Comparison of ENCODE assay signal across 24 mouse cellular contexts in the genomic region with DNA sequence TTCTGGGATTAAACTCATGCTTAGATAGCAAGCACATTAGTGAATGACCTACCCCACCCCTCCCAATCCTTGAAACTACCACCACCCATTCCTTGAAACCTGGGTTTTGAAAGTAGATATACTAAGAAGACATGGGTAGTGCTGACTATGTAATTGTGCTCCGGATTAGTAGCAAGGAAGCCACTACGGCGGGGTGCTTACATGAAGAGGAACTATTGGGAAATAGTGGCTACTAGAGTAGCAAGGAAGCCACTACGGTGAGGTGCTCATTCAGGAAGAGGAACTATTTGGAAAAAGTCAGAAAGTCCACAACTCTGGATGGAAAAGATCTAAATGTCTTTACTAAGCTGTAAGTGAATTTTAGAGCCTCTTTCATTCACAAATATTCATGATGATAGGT. TPM values are rescaled to one million over a fixed set of nuclear protein-coding genes. Genes with fewer than 3 reads are reported as not detected.
DNase-seq lines count a peak whose midpoint lies in the region; ATAC-seq lines count a peak whose summit lies in the region.
"Had no signal": no experiment of that assay in that cellular context is flagged by ENCODE, and none has a peak within 500 bp of the region (broad histone marks: within the 10 kb centered on the region; RNA-seq: fewer than 3 reads in every experiment).

No protein-coding gene starts in this region.

- intact Hi-C loops in heart, postnatal 14 days (cut with DNase I), result no loop called here

- peak; percentile 27 to 31 for DNase-seq in lung, adult 18-20 months
- no peak for DNase-seq in lung, postnatal 4 days
- no peak for DNase-seq in cerebellum, postnatal 36 days
- no peak for DNase-seq in heart, postnatal 14 days
- DNase-seq: adrenal gland, adult 2 months; cerebellum, adult 8-10 months; cerebellum, postnatal 25 days; embryo, embryonic 11 days; forebrain, postnatal 0 days; gastrocnemius, postnatal 10 days; kidney, adult 2 months; kidney, postnatal 4 days; liver, embryonic 13.5 days; right cerebral cortex, adult 18-20 months; spleen, adult 18-20 months; thymus, adult 18-20 months; thymus, postnatal 25 days had no signal

- peak; percentile 72 for ATAC-seq in common myeloid progenitor, adult 5-6 weeks (replicated peaks; ENCODE audit: low read depth, poor library complexity, severe bottlenecking)
- peak; percentile 54 to 74; a peak in 2 of 4 replicates for ATAC-seq in hematopoietic stem cell, adult 5-6 weeks (replicated peaks in 1 of 2; ENCODE audit: insufficient read depth in 1 of 2, low FRiP score in 2 of 2, low TSS enrichment in 1 of 2, low read depth in 1 of 2, poor library complexity in 2 of 2, severe bottlenecking in 2 of 2)
- peak; percentile 70 for ATAC-seq in neutrophil, adult 5-6 weeks (ENCODE audit: extremely low read depth, insufficient number of reproducible peaks, low FRiP score, poor library complexity, severe bottlenecking)
- ATAC-seq: activated CD4-positive, CD25-positive, alpha-beta regulatory T cell, adult 4 months; forebrain, postnatal 0 days; hindbrain, postnatal 0 days; intestine, embryonic 15.5 days; midbrain, embryonic 13.5 days had no signal

RNA-seq across cellular contexts. Expression of gene Glrx, which starts 51.5 kb away (rescaled TPM):
- 45.2 and 62.7 TPM in 2 replicates for total RNA-seq in common myeloid progenitor, adult 5-6 weeks (2017)
- total RNA-seq in hematopoietic stem cell, adult 5-6 weeks (2017), result 64.0 and 76.2 TPM in 2 replicates
- total RNA-seq in neutrophil, adult 5-6 weeks (2017), result 96.4 and 107 TPM in 2 replicates
- 10 to 100 TPM; 54.1 to 55.2 TPM for total RNA-seq in heart, postnatal 14 days (2021)

Comparison
In these comparisons a context has a peak if more than half of its experiments do, and no peak if none do; other contexts are left out.
1. DNase-seq: peak in lung, adult 18-20 months (2 of 2); none in lung, postnatal 4 days (0 of 2), cerebellum, postnatal 36 days (0 of 2) and heart, postnatal 14 days (0 of 2).
2. Peak in every context shown above with its lines, with median percentiles within 50 percentile points of each other: ATAC-seq.